Mouse (Mus musculus) MEL (cell line): Measurements from ENCODE around the gene Ldhb. TPM values are rescaled to one million over a fixed set of nuclear protein-coding genes. Genes with fewer than 3 reads are reported as not detected.

Source experiments
- DNase-seq: peaks from one replicate; pipeline ENCODE4 v3.0.0; 2011; ENCODE audit warnings: low read depth, low spot score
- H3K27ac ChIP-seq: 2 replicates; pipeline ENCODE4 v1.5.1; 2012; ENCODE audit warnings: low read depth, mild to moderate bottlenecking, control low read depth, low read length, moderate library complexity; ENCODE audit not compliant: control insufficient read depth
- H3K27me3 ChIP-seq, 2 experiments: fragments of 150-350 bp in 1 of 2; sonication (generic) in 1 of 2; 2 replicates each; pipeline ENCODE4 v1.6.1; 2012; ENCODE audit warnings: low read length in 2 of 2, mild to moderate bottlenecking in 2 of 2, improper control_type of control experiment in 1 of 2, moderate library complexity in 1 of 2; ENCODE audit not compliant: insufficient read depth in 2 of 2, control insufficient read depth in 1 of 2
- H3K36me3 ChIP-seq, 2 experiments: 2 replicates each; pipeline ENCODE4 v1.6.1; 2012 to 2014; ENCODE audit warnings: low read length in 2 of 2, improper control_type of control experiment in 1 of 2, inconsistent platforms in 1 of 2, mild to moderate bottlenecking in 1 of 2; ENCODE audit not compliant: insufficient read depth in 2 of 2, control insufficient read depth in 1 of 2
- H3K4me1 ChIP-seq, 2 experiments: fragments of 150-350 bp in 1 of 2; sonication (generic) in 1 of 2; 2 replicates each; pipeline ENCODE4 v1.6.1; 2012; ENCODE audit warnings: low read length in 2 of 2, improper control_type of control experiment in 1 of 2, mild to moderate bottlenecking in 1 of 2; ENCODE audit not compliant: insufficient read depth in 2 of 2, control insufficient read depth in 1 of 2
- H3K4me3 ChIP-seq, 2 experiments: fragments of 150-350 bp in 1 of 2; sonication (generic) in 1 of 2; 2 replicates each; pipeline ENCODE4 v1.5.1; 2012; ENCODE audit warnings: low read depth in 2 of 2, low read length in 2 of 2, mild to moderate bottlenecking in 2 of 2, moderate library complexity in 2 of 2, control low read depth in 1 of 2, improper control_type of control experiment in 1 of 2; ENCODE audit not compliant: control insufficient read depth in 1 of 2, insufficient read depth in 1 of 2
- H3K79me2 ChIP-seq: 2 replicates; pipeline ENCODE4 v1.6.1; 2012; ENCODE audit warnings: mild to moderate bottlenecking, low read length, moderate library complexity; ENCODE audit not compliant: control insufficient read depth, poor library complexity, insufficient read depth
- H3K9ac ChIP-seq: 2 replicates; pipeline ENCODE4 v1.6.1; 2012; ENCODE audit warnings: low read depth, mild to moderate bottlenecking, control low read depth, low read length, moderate library complexity; ENCODE audit not compliant: control insufficient read depth, poor library complexity, severe bottlenecking
- H3K9me3 ChIP-seq: fragments of 150-350 bp; sonication (generic); replicated peaks from 2 replicates; pipeline ENCODE4 v1.6.1; 2012; ENCODE audit warnings: mild to moderate bottlenecking, low read length, improper control_type of control experiment, moderate library complexity; ENCODE audit not compliant: insufficient read depth
- BHLHE40 ChIP-seq: IDR thresholded peaks from 2 replicates; pipeline ENCODE4 v1.6.1; 2012; ENCODE audit warnings: low read depth, mild to moderate bottlenecking, inconsistent platforms, low read length, improper control_type of control experiment, borderline replicate concordance
- ETS1 ChIP-seq: IDR thresholded peaks from 2 replicates; pipeline ENCODE4 v1.6.1; 2012; ENCODE audit warnings: low read depth, mild to moderate bottlenecking, inconsistent platforms, low read length, improper control_type of control experiment, moderate library complexity
- GABPA ChIP-seq: IDR thresholded peaks from 2 replicates; pipeline ENCODE4 v1.6.1; 2012; ENCODE audit warnings: low read depth, mild to moderate bottlenecking, inconsistent platforms, low read length, improper control_type of control experiment, moderate library complexity
- GATA1 ChIP-seq: IDR thresholded peaks from 2 replicates; pipeline ENCODE4 v1.6.1; 2011; ENCODE audit warnings: low read depth, low read length, improper control_type of control experiment
- HCFC1 ChIP-seq: IDR thresholded peaks from 2 replicates; pipeline ENCODE4 v1.6.1; 2012; ENCODE audit warnings: low read depth, mild to moderate bottlenecking, inconsistent platforms, low read length, improper control_type of control experiment, moderate library complexity
- JUND ChIP-seq: IDR thresholded peaks from 2 replicates; pipeline ENCODE4 v1.6.1; 2011; ENCODE audit warnings: low read depth, mild to moderate bottlenecking, improper control_type of control experiment, low read length
- MAX ChIP-seq: IDR thresholded peaks from 2 replicates; pipeline ENCODE4 v1.6.1; 2011; ENCODE audit warnings: low read length, improper control_type of control experiment
- MAZ ChIP-seq: IDR thresholded peaks from 2 replicates; pipeline ENCODE4 v1.6.1; 2012; ENCODE audit warnings: low read depth, mild to moderate bottlenecking, inconsistent platforms, low read length, improper control_type of control experiment
- MEF2A ChIP-seq: IDR thresholded peaks from 2 replicates; pipeline ENCODE4 v1.6.1; 2014; ENCODE audit warnings: low read depth, mild to moderate bottlenecking, inconsistent platforms, low read length, improper control_type of control experiment; ENCODE audit not compliant: poor library complexity, insufficient replicate concordance, severe bottlenecking; ENCODE audit errors: extremely low read depth
- MYB ChIP-seq: IDR thresholded peaks from 2 replicates; pipeline ENCODE4 v1.6.1; 2011; ENCODE audit warnings: mild to moderate bottlenecking, low read depth, low read length, improper control_type of control experiment
- NELFE ChIP-seq: IDR thresholded peaks from 2 replicates; pipeline ENCODE4 v1.6.1; 2011; ENCODE audit warnings: low read depth, low read length, improper control_type of control experiment
- NRF1 ChIP-seq: IDR thresholded peaks from 2 replicates; pipeline ENCODE4 v1.6.1; 2014; ENCODE audit warnings: low read depth, mild to moderate bottlenecking, inconsistent platforms, low read length, improper control_type of control experiment, moderate library complexity; ENCODE audit not compliant: poor library complexity, insufficient read depth, severe bottlenecking
- POLR2A ChIP-seq, 2 experiments: IDR thresholded peaks; 2 replicates each; pipeline ENCODE4 v1.6.1; 2011 to 2012; ENCODE audit warnings: low read length in 2 of 2, mild to moderate bottlenecking in 2 of 2, control low read depth in 1 of 2, improper control_type of control experiment in 1 of 2, low read depth in 1 of 2, moderate library complexity in 1 of 2; ENCODE audit not compliant: control insufficient read depth in 1 of 2, insufficient read depth in 1 of 2, poor library complexity in 1 of 2
- RAD21 ChIP-seq: IDR thresholded peaks from 2 replicates; pipeline ENCODE4 v1.6.1; 2011; ENCODE audit warnings: mild to moderate bottlenecking, low read depth, low read length, improper control_type of control experiment
- RCOR1 ChIP-seq: IDR thresholded peaks from 2 replicates; pipeline ENCODE4 v1.6.1; 2012; ENCODE audit warnings: low read depth, mild to moderate bottlenecking, inconsistent platforms, low read length, improper control_type of control experiment
- SMC3 ChIP-seq: IDR thresholded peaks from 2 replicates; pipeline ENCODE4 v1.6.1; 2011; ENCODE audit warnings: low read depth, low read length, improper control_type of control experiment
- TAL1 ChIP-seq: IDR thresholded peaks from 2 replicates; pipeline ENCODE4 v1.6.1; 2012; ENCODE audit warnings: mild to moderate bottlenecking, inconsistent platforms, low read length, moderate library complexity, mixed read lengths
- UBTF ChIP-seq: IDR thresholded peaks from 2 replicates; pipeline ENCODE4 v1.6.1; 2012; ENCODE audit warnings: low read depth, mild to moderate bottlenecking, inconsistent platforms, low read length, improper control_type of control experiment, moderate library complexity, borderline replicate concordance; ENCODE audit not compliant: insufficient read depth
- ZKSCAN1 ChIP-seq: IDR thresholded peaks from 2 replicates; pipeline ENCODE4 v1.6.1; 2012; ENCODE audit warnings: low read depth, mild to moderate bottlenecking, inconsistent platforms, low read length, improper control_type of control experiment, moderate library complexity
- ZNF384 ChIP-seq: IDR thresholded peaks from 2 replicates; pipeline ENCODE4 v1.6.1; 2012; ENCODE audit warnings: low read depth, mild to moderate bottlenecking, inconsistent platforms, low read length, improper control_type of control experiment
- polyA plus RNA-seq, 2 experiments: library from polyadenylated mRNA; stranded (reverse) in 1 of 2; unstranded in 1 of 2; fragments of >175 nt in 1 of 2; fragments of >200 nt in 1 of 2; gene quantifications; 2 replicates each; pipeline versions ENCODE4 v1.2.1 to v1.2.4; 2012; ENCODE audit warnings: low replicate concordance in 2 of 2, low read depth in 1 of 2; ENCODE audit not compliant: insufficient read length in 2 of 2, insufficient read depth in 1 of 2, missing spikeins in 1 of 2
- total RNA-seq: library from RNA; depleted of rRNA; stranded (reverse); fragments of 300-350 nt; gene quantifications from 2 replicates; pipeline ENCODE4 v1.2.3, GENCODE M21; 2012

Ldhb gene
- total and polyA plus RNA-seq, 3 experiments, result not detected

- no peaks in the 10 kb centered on the region; the same call in 1 of the 2 replicates for H3K9me3 ChIP-seq
- no peak overlapping the region for H3K9ac ChIP-seq
- no peak for DNase-seq
- H3K27me3 ChIP-seq, result no peaks in the 10 kb centered on the region
- no peaks in the 10 kb centered on the region for H3K36me3 ChIP-seq
- no peak overlapping the region for H3K27ac ChIP-seq
- H3K4me3 ChIP-seq, result no peak overlapping the region
- TF ChIP-seq ZKSCAN1 (no peak), NELFE (no peak), MAZ (no peak), GATA1 (no peak), JUND (no peak), RCOR1 (no peak), ZNF384 (no peak), MAX (no peak), SMC3 (no peak), MEF2A (no peak), ETS1 (no peak), MYB (no peak), RAD21 (no peak), TAL1 (no peak), HCFC1 (no peak), UBTF (no peak), BHLHE40 (no peak), POLR2A (IDR thresholded peaks at IDR 0.05; ENCODE audit: control insufficient read depth in 1 of 2, insufficient read depth in 1 of 2, low read depth in 1 of 2, low read length in 2 of 2, poor library complexity in 1 of 2) (no peak)
- no peaks in the 10 kb centered on the region for H3K4me1 ChIP-seq
- H3K79me2 ChIP-seq, result no peaks in the 10 kb centered on the region
These were observed 22.2 kb downstream of the Ldhb start for GRCm38 (mm10) chr6:142485478-142486123.

GRCm38 (mm10) chr6:142477239-142477638 is 30.5 kb downstream of the Ldhb start:
- no peak overlapping the region for H3K4me3 ChIP-seq
- no peaks in the 10 kb centered on the region for H3K4me1 ChIP-seq
- no peak overlapping the region for H3K27ac ChIP-seq
- H3K79me2 ChIP-seq, result no peaks in the 10 kb centered on the region
- no peaks in the 10 kb centered on the region for H3K27me3 ChIP-seq
- H3K9me3 ChIP-seq, result no peaks in the 10 kb centered on the region
- no peaks in the 10 kb centered on the region for H3K36me3 ChIP-seq
- H3K9ac ChIP-seq, result no peak overlapping the region
- TF ChIP-seq NELFE, result no peak
- TF ChIP-seq RAD21, result no peak
- TF ChIP-seq UBTF, result no peak
- no peak for TF ChIP-seq ZNF384
- TF ChIP-seq NRF1, result no peak
- TF ChIP-seq GABPA, result no peak
- TF ChIP-seq MAX, result no peak
- TF ChIP-seq GATA1, result no peak
- no peak for TF ChIP-seq ZKSCAN1
- no peak for DNase-seq
